Mouse (Mus musculus) neural tube, embryonic 11.5 days (tissue): ENCODE data around the gene Cfap73. TPM values are rescaled to one million over a fixed set of nuclear protein-coding genes. Genes with fewer than 3 reads are reported as not detected.

Source experiments
- ATAC-seq: fragments of 200-750 bp; cut with Nextera tagmentation; 2 replicates; pipeline ENCODE4 v1.8.0; 2017; ENCODE audit warnings: moderate number of reproducible peaks, mild to moderate bottlenecking, moderate TSS enrichment, moderate library complexity; ENCODE audit not compliant: insufficient read depth, low FRiP score, low TSS enrichment
- DNase-seq: peaks from one replicate; pipeline ENCODE4 v3.0.0-alpha.2; 2015; ENCODE audit warnings: low spot score
- H3K27ac ChIP-seq: fragments of 300-500 bp; sonication (generic); 2 replicates; pipeline ENCODE4 v1.5.1; 2014; ENCODE audit warnings: low read depth, mild to moderate bottlenecking, low read length
- H3K27me3 ChIP-seq: fragments of 300-500 bp; sonication (generic); 2 replicates; pipeline ENCODE4 v1.6.1; 2014; ENCODE audit warnings: mild to moderate bottlenecking, low read length, mixed read lengths; ENCODE audit not compliant: control insufficient read depth, insufficient read depth
- H3K36me3 ChIP-seq: fragments of 300-500 bp; sonication (generic); 2 replicates; pipeline ENCODE4 v1.6.1; 2014; ENCODE audit warnings: mild to moderate bottlenecking, low read length, moderate library complexity, mixed read lengths; ENCODE audit not compliant: control insufficient read depth, insufficient read depth
- H3K4me1 ChIP-seq: fragments of 300-500 bp; sonication (generic); 2 replicates; pipeline ENCODE4 v1.6.1; 2014; ENCODE audit warnings: low read length, mixed read lengths; ENCODE audit not compliant: control insufficient read depth, insufficient read depth
- H3K4me2 ChIP-seq: fragments of 300-500 bp; sonication (generic); 2 replicates; pipeline ENCODE4 v1.6.1; 2014; ENCODE audit warnings: low read depth, mild to moderate bottlenecking, moderate library complexity
- H3K4me3 ChIP-seq: fragments of 300-500 bp; sonication (generic); 2 replicates; pipeline ENCODE4 v1.5.1; 2014; ENCODE audit warnings: low read depth, low read length
- H3K9ac ChIP-seq: fragments of 300-500 bp; sonication (generic); 2 replicates; pipeline ENCODE4 v1.6.1; 2014; ENCODE audit warnings: mild to moderate bottlenecking, low read length
- H3K9me3 ChIP-seq: fragments of 300-500 bp; sonication (generic); 2 replicates; pipeline ENCODE4 v1.6.1; 2016; ENCODE audit warnings: low read length; ENCODE audit not compliant: control insufficient read depth
- WGBS: fragments of 180-500 bp; shearing (Covaris S2); extraction: QIAGEN DNeasy Blood & Tissue Kit; methylation state at CpG from one replicate; pipeline ENCODE4 v1.1.7; 2014; 5-methylcytosine and 5-hydroxymethylcytosine counted together
- polyA plus RNA-seq: library from polyadenylated mRNA; unstranded; fragments of >200 nt; fragmentation: Nextera tagmentation; extraction: Ambion mirVana; gene quantifications from 2 replicates; pipeline ENCODE4 v1.2.1, GENCODE M21; 2014

The Cfap73 gene
- polyA plus RNA-seq, 1 experiment from 2014 or later, result not detected

DNA sequence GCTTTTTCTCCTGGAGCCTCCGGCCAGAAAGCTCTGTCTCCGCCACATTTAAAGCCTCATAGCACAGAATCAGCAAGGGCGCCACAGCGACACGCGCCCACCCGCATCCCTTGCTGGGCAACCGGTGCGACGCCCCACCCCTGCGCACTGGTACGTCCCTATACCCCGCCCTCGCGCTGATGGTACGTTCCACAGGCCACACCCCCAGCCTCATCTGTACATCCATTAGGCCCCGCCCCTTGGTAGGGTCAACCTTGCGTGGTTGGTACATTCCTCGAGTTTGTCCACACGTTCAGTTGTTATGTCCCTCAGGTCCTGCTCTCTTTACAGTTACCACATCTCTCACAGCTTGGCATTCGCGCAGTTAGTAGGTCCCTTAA is 21.6 kb downstream of the Cfap73 start, which contains the start of the genes Rita1 and Ddx54:
Gene Rita1, minus strand, starts transcription at position 148 of the 380 bp plus-strand sequence.
Gene Ddx54, plus strand, starts transcription at position 298 of the 380 bp plus-strand sequence.
- under 1% methylated on average over 22 of the region's 22 CpGs for WGBS
- H3K36me3 ChIP-seq, result peaks cover 4% of the 10 kb centered on the region

GRCm38 (mm10) chr5:120611416-120611815 is 22.6 kb downstream of the Cfap73 start:
- ATAC-seq, result no peak
- Histone ChIP-seq H3K27ac (no peak overlapping the region), H3K9ac (peak overlapping the region; percentile 18), H3K4me3 (peak overlapping the region; percentile 73), H3K4me1 (peaks cover 12% of the 10 kb centered on the region), H3K36me3 (no peaks in the 10 kb centered on the region; the same call in 1 of the 2 replicates), H3K4me2 (peak overlapping the region; percentile 78), H3K27me3 (no peaks in the 10 kb centered on the region), H3K9me3 (no peaks in the 10 kb centered on the region)
- WGBS, result 56% methylated on average over 8 of the region's 8 CpGs
- DNase-seq, result no peak

More for the DNA sequence above, 21.6 kb downstream of the Cfap73 start, which contains the start of the genes Rita1 and Ddx54:
- no peaks in the 10 kb centered on the region for H3K27me3 ChIP-seq
- DNase-seq (peak; percentile 97), ATAC-seq (peak; percentile 87)
- H3K4me3 ChIP-seq, result peak within 1 kb of the TSS; percentile 73
- H3K4me1 ChIP-seq, result peaks cover 12% of the 10 kb centered on the region
- peak within 1 kb of the TSS; percentile 75 for H3K9ac ChIP-seq
- no peaks in the 10 kb centered on the region for H3K9me3 ChIP-seq
- H3K4me2 ChIP-seq, result peak within 1 kb of the TSS; percentile 95
- H3K27ac ChIP-seq, result peak within 1 kb of the TSS; percentile 76

GRCm38 (mm10) chr5:120610906-120611305 is 23.1 kb downstream of the Cfap73 start:
- H3K4me2 ChIP-seq, result peak overlapping the region; percentile 78
- H3K27me3 ChIP-seq, result no peaks in the 10 kb centered on the region
- no peak overlapping the region for H3K27ac ChIP-seq
- peaks cover 12% of the 10 kb centered on the region for H3K4me1 ChIP-seq
- H3K9ac ChIP-seq, result no peak overlapping the region; the same call in 1 of the 2 replicates
- 95% methylated on average over 5 of the region's 5 CpGs for WGBS
- ATAC-seq, result no peak
- DNase-seq, result no peak
- no peaks in the 10 kb centered on the region for H3K9me3 ChIP-seq
- H3K36me3 ChIP-seq, result no peaks in the 10 kb centered on the region; the same call in 1 of the 2 replicates
- no peak overlapping the region; the same call in 1 of the 2 replicates for H3K4me3 ChIP-seq

DNA sequence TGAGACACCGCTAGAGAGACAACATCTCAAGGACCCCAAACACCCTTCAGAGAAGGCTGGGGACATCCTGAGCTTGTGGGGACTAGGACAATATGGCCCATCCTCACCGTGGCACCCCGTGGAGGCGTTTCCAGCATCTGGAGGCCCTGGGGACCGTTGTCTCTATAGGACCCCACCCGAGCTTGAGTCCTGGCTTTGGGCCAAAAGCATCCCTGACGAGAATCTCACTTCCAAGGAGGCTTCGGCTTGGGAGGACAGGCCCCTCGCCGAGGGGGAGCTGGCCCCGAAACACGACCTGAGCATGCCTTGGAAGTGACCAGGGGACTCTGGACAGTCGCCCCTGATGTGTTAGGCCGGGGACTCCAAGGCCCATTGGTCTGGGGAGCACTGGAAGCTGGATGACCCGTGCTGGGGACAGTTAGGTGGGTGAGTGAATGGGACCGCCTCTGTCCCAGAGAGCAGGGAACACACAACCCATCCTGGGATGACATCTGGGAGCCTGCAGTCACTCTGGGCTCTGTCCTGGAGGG is 24.7 kb downstream of the Cfap73 start:
- 92% methylated on average over 16 of the region's 16 CpGs for WGBS
- no peak for ATAC-seq

DNA sequence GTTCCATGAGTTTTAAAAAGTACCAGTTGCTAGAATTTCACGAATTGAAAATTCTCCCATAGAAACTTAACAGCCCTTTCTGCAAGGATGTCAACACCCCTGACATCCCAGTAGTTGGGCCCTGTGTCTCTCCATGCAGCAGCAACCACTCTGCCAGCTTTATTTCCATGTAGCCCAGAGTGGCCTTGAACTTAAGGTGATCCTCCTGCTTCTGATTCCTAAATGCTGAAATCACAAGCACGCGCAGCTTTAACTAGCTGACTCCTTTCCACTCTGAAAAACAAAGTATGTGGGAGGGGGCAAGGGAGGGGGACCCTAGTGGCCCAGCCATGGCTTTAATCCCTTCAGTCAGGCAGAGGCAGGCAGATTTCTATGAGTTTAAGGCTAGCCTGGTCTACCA is 26.7 kb downstream of the Cfap73 start:
- Histone ChIP-seq H3K9me3 (no peaks in the 10 kb centered on the region), H3K4me2 (no peak overlapping the region), H3K36me3 (no peaks in the 10 kb centered on the region; the same call in 1 of the 2 replicates), H3K4me3 (no peak overlapping the region), H3K4me1 (peaks cover 8% of the 10 kb centered on the region), H3K27ac (no peak overlapping the region), H3K27me3 (no peaks in the 10 kb centered on the region), H3K9ac (no peak overlapping the region)
- DNase-seq (no peak), ATAC-seq (no peak)
- 78% methylated on average over 3 of the region's 3 CpGs for WGBS

More for the DNA sequence above, 24.7 kb downstream of the Cfap73 start:
- Histone ChIP-seq H3K36me3 (no peaks in the 10 kb centered on the region; the same call in 1 of the 2 replicates), H3K27ac (no peak overlapping the region), H3K4me1 (peaks cover 12% of the 10 kb centered on the region), H3K9ac (no peak overlapping the region), H3K27me3 (no peaks in the 10 kb centered on the region), H3K4me2 (no peak overlapping the region), H3K4me3 (no peak overlapping the region), H3K9me3 (no peaks in the 10 kb centered on the region)
- DNase-seq, result no peak

DNA sequence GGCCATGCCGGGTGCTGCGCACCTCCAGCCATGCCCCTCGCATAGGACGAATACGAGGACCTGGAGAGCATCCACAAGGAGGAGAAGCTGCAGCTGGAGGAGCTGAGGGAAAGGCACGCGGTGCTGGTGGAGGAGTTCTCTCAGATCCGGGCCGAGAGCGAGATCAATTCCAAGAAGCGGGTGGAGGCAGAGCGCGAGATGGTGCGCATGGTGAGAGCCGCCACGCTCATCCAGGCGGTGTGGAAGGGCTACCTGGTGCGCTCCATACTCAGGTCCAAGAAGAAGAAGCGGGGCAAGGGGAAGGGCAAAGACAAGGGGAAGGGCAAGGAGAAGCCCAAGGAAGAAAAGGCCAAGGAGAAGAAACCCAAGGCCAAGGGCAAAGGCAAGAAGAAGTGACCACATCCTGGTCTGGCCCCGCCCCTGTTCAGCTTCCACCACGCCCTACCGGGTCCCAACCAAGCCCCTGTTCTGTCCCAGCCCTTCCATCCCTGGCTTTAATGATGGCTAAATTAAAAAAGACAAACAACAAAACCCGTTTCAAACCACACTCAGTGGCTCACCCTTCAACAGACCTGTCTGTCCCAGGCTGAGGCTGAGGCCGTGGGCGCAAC is 27.3 kb downstream of the Cfap73 start:
- H3K27ac ChIP-seq, result no peak overlapping the region
- no peak overlapping the region for H3K4me3 ChIP-seq
- no peak overlapping the region for H3K4me2 ChIP-seq
- WGBS, result 70% methylated on average over 25 of the region's 25 CpGs
- ATAC-seq, result no peak
- H3K9ac ChIP-seq, result no peak overlapping the region
- H3K9me3 ChIP-seq, result no peaks in the 10 kb centered on the region
- no peaks in the 10 kb centered on the region; the same call in 1 of the 2 replicates for H3K36me3 ChIP-seq
- DNase-seq, result no peak
- no peaks in the 10 kb centered on the region for H3K27me3 ChIP-seq
- H3K4me1 ChIP-seq, result peaks cover 7% of the 10 kb centered on the region

- no peaks in the 10 kb centered on the region; the same call in 1 of the 2 replicates for H3K4me1 ChIP-seq
- H3K27me3 ChIP-seq, result no peaks in the 10 kb centered on the region
- DNase-seq, result peak; percentile 91
- no peaks in the 10 kb centered on the region for H3K9me3 ChIP-seq
- H3K36me3 ChIP-seq, result no peaks in the 10 kb centered on the region; the same call in 1 of the 2 replicates
- WGBS, result 2% methylated on average over 8 of the region's 8 CpGs
- H3K4me2 ChIP-seq, result peak overlapping the region; percentile 50
- peak overlapping the region; percentile 26 for H3K4me3 ChIP-seq
- H3K9ac ChIP-seq, result no peak overlapping the region
- no peak overlapping the region for H3K27ac ChIP-seq
- peak; percentile 61; the same call in 1 of the 2 replicates for ATAC-seq
These were observed 28.3 kb downstream of the Cfap73 start for GRCm38 (mm10) chr5:120605688-120606087.

DNA sequence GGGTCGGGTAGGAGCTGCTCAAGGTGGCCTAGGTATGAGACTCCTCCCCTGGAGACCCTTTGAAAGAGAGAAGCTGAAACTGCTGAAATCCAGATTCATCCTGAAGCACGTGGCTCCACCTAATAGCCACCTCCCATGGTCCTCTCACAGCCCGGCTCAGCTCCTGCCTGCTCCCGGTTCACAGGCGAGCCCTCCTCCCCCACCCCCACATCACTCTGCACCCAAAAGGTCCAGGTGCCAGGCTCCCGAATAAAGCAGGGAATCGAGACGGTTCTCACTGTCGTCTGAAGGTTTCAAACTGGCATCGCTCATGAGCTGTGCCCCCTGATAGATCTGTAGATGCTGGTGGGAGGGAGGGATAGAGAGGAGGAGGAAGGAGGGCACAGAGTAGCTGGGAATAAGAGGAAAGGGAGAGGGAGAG is 28.8 kb downstream of the Cfap73 start:
- H3K4me1 ChIP-seq, result no peaks in the 10 kb centered on the region; the same call in 1 of the 2 replicates
- H3K27ac ChIP-seq, result 0 out of 2 replicates have a peak overlapping the region, but pooled peaks have one; percentile 34
- 9% methylated on average over 10 of the region's 10 CpGs for WGBS
- H3K27me3 ChIP-seq, result no peaks in the 10 kb centered on the region
- DNase-seq (no peak), ATAC-seq (0 out of 2 replicates have a peak, but pooled peaks have one; percentile 36)
- no peaks in the 10 kb centered on the region for H3K9me3 ChIP-seq
- H3K4me3 ChIP-seq, result peak overlapping the region; percentile 26
- H3K36me3 ChIP-seq, result no peaks in the 10 kb centered on the region; the same call in 1 of the 2 replicates
- peak overlapping the region; percentile 42; the same call in 1 of the 2 replicates for H3K9ac ChIP-seq
- peak overlapping the region; percentile 50 for H3K4me2 ChIP-seq
